Mouse (Mus musculus) heart, postnatal 25 days (tissue): ENCODE results near the gene Cdhr2. TPM values are rescaled to one million over a fixed set of nuclear protein-coding genes. Genes with fewer than 3 reads are reported as not detected.

Experiments
- DNase-seq: peaks from one replicate; pipeline ENCODE4 v3.0.0; 2022; ENCODE audit warnings: low spot score
- intact Hi-C: fragments of 180-260 bp; cut with DNase I; formaldehyde crosslinking; loops from one replicate; pipeline ENCODE4 v1.15.1; 2025
- total RNA-seq, 2 experiments: library from RNA; stranded (reverse); gene quantifications; 2 replicates each; pipeline ENCODE4 v1.2.3; 2021

The Cdhr2 gene
- not detected for total RNA-seq

- intact Hi-C loops = no loop called here
- no peak for DNase-seq
These were observed at the start of gene Cdhr2 for GRCm38 (mm10) chr13:54701243-54701642. Gene Cdhr2 (plus strand): TSS chr13:54701461.

GRCm38 (mm10) chr13:54660877-54661276, 40.4 kb upstream of the Cdhr2 start:
- intact Hi-C loops = no loop called here
- no peak for DNase-seq

DNA sequence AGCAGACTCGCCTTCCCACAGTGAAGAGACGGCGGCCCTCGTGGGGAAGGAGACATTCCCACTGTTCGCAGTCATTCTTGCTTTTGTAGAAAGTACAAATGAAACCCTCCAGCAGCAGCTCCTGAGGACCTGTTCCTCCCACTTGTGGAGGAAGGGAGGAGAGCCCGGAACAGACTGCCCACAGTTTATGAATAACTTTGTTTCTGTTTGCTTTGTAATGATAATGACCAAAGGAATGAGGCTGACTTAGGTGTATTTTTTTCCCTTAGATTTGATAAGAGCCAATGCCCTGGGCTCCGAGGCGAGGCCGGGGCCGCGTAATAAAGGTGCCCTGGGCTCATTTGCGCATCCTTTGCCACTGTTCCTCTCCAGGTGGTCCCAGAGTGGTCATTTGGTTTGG, 39.9 kb upstream of the Cdhr2 start:
- DNase-seq = no peak
- intact Hi-C loops = no loop called here

DNA sequence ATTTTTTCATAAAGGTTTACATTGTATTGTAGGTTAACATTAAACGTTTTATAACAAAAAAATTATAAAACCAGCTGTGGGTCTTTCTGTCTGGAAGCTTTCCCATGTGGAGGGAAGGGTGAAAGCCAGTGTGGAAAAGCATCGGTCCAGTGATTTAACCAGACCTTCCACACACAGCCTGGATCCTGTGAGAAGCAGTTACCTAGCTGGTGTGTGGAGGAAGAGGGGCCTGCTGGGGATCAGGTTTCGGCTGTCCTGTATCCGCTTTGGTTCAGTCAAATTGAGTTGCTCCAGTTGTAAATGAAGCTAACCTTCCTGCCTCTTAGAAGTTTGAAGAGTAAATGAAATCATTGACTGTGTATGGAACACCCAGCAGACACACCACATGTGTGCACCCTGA, 37.3 kb upstream of the Cdhr2 start:
- intact Hi-C loops = no loop called here
- DNase-seq = no peak

DNA sequence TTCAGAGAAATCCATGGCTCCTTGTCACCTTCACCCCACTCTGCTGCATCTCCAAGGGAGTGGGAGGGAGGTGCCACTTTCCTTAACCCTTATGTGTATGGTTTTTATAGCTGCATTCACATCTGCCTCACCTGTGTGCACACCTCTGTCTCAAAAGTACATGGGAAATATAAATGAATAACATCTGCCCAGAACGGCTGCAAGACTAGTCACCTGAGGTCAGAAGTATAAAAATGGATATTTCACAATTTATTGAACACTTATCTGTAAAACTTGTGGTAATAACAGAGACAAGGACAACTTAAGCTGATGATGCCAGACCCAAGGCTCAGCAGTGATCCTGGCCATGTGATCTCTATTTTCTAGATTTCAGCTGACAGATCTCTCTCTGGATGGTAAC, 36.8 kb upstream of the Cdhr2 start:
- no peak for DNase-seq
- intact Hi-C loops = no loop called here

DNA sequence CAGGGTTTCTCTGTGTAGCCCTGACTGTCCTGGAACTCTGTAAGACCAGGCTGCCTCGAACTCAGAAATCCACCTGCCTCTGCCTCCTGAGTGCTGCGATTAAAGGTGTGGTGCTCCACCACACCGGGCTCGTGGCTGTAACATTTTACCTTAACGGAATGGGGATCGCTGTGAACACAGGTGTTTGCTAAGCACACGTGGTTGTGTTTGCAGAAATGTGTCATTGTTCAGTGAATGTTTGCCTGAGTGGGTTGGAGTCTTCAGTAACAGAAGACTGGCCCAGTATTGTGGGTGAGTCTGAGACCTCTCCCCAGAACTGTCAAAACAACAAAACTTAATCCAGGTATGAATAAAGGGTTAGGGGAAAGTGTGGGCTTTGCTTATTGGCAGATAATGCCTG, 36.2 kb upstream of the Cdhr2 start:
- DNase-seq = no peak
- intact Hi-C loops = no loop called here

GRCm38 (mm10) chr13:54670491-54670890, 30.8 kb upstream of the Cdhr2 start:
- intact Hi-C loops = no loop called here
- no peak for DNase-seq

DNA sequence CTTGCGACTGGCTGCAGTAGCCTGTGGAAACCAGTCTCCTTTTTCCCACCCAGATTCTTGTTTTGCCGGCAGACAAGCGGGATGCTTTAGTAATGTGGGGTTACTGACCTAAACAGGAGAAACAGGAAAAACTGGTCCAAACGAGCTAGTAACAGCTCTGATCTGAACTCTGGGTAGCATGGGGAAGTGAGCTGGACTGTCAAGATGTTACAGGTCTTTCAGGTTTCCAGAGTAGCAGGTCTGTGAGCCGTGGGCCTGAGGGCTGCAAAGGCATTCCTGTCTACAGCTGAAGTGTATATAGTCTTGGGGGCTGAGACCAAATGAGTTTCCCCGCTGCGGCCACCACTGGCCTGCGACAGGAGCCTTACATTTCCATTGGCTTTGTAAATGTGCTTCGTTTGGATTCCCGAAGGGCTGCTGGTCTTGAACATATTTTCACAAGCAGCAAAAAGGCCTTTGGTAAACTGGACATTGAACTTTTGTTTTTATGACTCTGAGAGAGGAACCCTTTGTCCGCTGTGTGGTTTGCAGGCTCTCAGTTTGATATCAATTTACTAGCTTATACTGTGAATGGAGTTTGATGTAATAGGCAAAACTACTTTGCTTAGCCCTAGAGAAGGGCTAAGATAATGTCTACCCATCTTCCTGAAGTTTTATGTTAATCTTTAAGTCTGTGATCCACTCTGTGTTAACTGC, 25.2 kb upstream of the Cdhr2 start:
- intact Hi-C loops = no loop called here
- DNase-seq = no peak

DNA sequence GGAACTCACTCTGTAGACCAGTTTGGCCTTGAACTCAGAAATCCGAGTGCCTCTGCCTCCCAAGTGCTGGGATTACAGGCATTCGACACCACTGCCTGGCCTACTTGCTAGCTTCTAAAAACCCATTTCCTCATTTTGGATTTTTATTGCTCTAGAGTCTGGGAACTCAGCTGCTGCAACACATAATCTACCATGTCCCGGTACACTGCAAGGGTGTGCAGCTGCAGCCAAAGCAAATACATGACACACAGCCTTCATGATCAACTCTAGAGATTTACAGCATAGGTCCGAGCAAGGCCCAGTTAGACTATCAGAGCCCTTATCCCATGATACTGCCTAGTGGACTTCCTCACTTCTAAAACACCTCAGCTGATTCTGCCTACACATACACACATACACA, 23.0 kb upstream of the Cdhr2 start:
- intact Hi-C loops = no loop called here
- DNase-seq = no peak

GRCm38 (mm10) chr13:54680184-54680853, 20.9 kb upstream of the Cdhr2 start:
- intact Hi-C loops = no loop called here
- no peak for DNase-seq

- intact Hi-C loops = no loop called here
- no peak for DNase-seq
These were observed 20.0 kb upstream of the Cdhr2 start for GRCm38 (mm10) chr13:54681291-54681690.

DNA sequence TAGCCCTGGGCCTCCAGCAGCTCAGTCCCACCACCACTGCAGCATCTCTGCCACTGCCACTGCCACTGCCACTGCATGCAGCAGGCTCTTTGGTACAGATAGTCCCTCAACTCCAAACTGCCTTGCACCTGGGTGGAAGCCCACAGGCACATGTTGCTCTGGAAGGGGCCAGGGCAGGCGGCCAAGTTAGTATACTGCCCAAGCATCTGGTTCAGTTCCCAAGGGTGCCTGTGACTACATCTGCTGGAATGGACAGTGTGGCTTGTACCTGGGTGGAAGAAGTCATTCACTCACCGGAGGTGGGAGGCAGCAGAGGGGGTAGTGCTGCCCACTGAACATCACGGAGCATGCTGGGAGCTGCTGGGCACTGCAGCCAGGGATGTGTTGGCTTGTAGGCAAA, 18.0 kb upstream of the Cdhr2 start:
- intact Hi-C loops = no loop called here

GRCm38 (mm10) chr13:54684140-54684896, 16.9 kb upstream of the Cdhr2 start:
- no peak for DNase-seq
- intact Hi-C loops = loop anchor here (2.0 kb wide), 1 partner anchor 60 kb away; no protein-coding TSS in a partner anchor

More for the DNA sequence above, 18.0 kb upstream of the Cdhr2 start:
- DNase-seq = no peak

GRCm38 (mm10) chr13:54685174-54685573, 16.1 kb upstream of the Cdhr2 start:
- no peak for DNase-seq
- intact Hi-C loops = loop anchor here (2.0 kb wide), 1 partner anchor 60 kb away; no protein-coding TSS in a partner anchor

- intact Hi-C loops = no loop called here
- DNase-seq = no peak
These were observed 14.9 kb upstream of the Cdhr2 start for GRCm38 (mm10) chr13:54686139-54687053.

DNA sequence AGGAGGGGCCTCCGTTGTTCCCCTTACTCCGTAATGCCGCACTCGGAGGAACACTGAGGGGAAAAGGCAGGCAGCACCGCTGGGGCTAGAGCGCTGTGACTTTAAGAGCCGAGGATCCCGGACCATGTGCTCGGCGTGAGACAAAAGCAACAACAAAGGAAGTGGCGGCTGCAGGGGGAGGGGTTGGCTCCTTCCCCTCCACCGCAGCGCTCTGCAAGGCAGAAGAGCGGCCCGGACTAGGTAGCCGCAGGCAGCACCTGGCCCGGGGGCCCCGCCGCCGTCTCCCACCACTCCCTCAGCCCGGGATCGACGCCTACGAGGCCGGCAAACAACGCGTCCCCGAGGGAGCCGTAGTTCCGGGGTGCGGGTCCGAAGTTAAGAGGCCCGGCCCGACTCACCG, 14.2 kb upstream of the Cdhr2 start:
- DNase-seq = peak; percentile 65
- intact Hi-C loops = no loop called here

DNA sequence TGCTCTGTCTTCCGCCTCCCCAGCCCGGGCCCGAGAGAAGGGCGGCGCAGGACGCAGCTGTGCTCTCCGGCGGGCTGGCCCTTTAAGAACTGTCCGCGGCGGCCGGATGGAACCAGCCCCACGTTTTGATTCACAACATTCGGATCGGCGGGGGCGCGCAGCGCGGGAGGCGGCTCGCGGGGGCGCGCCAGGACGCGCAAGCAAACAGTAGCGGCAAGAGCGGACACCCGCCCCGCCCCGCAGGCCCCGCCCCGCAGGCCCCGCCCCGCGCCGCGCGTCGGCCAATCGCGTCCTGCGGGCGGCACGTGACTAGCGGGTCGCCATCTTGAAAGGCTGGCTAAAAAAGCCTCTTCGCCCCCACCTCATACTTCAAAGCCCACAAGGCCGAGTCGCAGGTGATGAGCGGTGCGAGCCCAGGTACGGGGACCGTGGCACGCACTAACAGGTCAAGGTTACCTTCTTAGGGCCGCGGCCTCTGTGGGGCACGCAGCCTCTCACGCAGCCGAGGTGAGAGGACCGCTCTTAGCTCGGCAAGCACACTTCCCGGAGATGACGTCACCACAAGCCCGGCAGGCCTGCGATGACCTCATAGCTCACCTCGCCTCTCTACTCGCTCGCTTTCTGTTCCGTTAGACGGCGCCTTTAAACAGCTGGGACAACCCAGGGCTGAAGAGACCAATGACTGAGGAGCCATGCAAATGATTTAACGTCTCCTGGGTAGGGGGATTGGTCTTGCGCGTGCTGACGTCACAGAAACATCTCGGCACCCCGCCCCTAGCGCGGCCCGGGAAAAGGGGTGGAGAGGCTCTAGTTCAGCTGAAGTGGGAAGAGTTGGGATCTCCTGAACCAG, 13.5 kb upstream of the Cdhr2 start:
- DNase-seq = peak; percentile 96
- intact Hi-C loops = no loop called here

GRCm38 (mm10) chr13:54690151-54690740, 11.0 kb upstream of the Cdhr2 start:
- intact Hi-C loops = no loop called here

DNA sequence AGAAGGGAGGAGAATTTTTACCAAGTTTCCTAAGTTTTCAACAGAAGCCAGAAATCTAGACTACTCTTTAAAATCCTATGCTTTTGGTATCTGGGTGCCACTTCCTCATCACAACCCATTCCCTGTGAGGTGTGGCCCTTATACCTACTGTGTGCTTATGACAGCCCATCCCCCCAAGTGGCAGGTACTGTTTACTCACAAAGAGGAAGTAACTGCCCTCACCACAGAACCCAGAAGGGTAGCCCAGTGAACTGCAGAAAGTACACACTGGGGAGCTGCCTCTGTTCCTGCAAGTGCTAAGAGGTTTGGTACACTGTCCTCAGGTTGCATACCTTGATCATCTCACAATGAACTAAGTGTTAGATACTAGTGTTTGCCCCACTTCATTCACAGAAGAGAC, 9.5 kb upstream of the Cdhr2 start:
- DNase-seq = no peak
- intact Hi-C loops = no loop called here

More at GRCm38 (mm10) chr13:54690151-54690740, 11.0 kb upstream of the Cdhr2 start:
- DNase-seq = no peak
